Mouse (Mus musculus) kidney, adult 2 months (tissue): ENCODE results near the gene Znrf2.

Experiments used
- CTCF ChIP-seq: fragments of 200-500 bp; conservative IDR thresholded peaks from 2 replicates; pipeline ENCODE4 v1.5.1; 2011; ENCODE audit warnings: low read depth, mild to moderate bottlenecking, control low read depth, low read length, moderate library complexity, mixed read lengths; ENCODE audit not compliant: insufficient read depth, insufficient read length
- POLR2A ChIP-seq: fragments of 200-500 bp; IDR thresholded peaks from one replicate; pipeline ENCODE4 v1.6.1; 2011; ENCODE audit warnings: low read depth, low read length, control low read depth

DNA sequence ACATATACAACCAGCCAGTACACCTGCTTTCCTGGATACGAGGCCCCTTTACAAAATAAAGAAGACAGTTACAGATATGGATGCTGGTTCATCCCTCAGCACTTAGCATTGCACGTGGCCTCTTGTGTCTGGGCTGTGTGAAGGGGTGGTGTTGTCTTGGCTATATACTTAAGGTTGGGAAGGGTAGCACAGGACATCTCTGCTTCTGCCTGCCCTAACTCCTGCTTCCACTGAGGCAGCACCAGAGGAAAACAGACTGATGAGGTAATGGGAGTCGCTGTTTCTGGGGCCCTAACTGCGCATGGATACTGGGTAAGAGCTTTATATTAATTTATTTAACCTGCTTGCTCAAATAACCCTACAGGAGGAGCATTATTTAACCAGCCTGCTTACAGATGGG lies 100.2 kb downstream of the Znrf2 start:
- TF ChIP-seq POLR2A (no peak), CTCF (no peak)
